Mouse (Mus musculus): ENCODE measurements around the gene Fzd7. TPM values are rescaled to one million over a fixed set of nuclear protein-coding genes. Genes with fewer than 3 reads are reported as not detected.

Gene Fzd7
- total RNA-seq, 2 experiments from 2014 or later, result 6.8 to 6.9 TPM

DNA sequence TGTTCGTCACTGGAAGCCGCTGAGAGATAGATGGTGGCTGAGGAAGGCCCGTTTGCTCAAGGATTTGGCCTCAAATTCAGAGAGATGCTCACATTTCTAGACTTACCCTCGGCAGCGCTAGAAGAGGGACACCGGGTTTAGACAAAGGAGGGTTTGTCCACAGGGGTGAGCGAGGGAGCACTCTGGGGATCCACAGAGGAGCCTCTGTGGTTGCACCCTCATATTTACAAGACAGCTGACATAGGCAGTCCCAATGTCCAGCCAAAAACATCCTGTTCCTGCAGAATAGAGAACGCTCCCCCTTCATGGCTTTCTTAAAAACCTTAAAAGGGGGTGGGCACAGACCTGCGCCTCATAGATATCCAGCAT, 16.6 kb upstream of the Fzd7 start:
- intact Hi-C loops (cut with DNase I), result no loop called here
- DNase-seq (ENCODE audit: low spot score in 2 of 2), result no peak

GRCm38 (mm10) chr1:59469170-59469569, 13.1 kb upstream of the Fzd7 start:
- intact Hi-C loops (cut with DNase I), result no loop called here
- peak in 1 of 2 experiments; percentile 58 for DNase-seq (ENCODE audit: low spot score in 2 of 2)

- no peak for DNase-seq (ENCODE audit: low spot score in 2 of 2)
- intact Hi-C loops (cut with DNase I), result no loop called here
Observed at GRCm38 (mm10) chr1:59470766-59471165, 11.5 kb upstream of the Fzd7 start.

DNA sequence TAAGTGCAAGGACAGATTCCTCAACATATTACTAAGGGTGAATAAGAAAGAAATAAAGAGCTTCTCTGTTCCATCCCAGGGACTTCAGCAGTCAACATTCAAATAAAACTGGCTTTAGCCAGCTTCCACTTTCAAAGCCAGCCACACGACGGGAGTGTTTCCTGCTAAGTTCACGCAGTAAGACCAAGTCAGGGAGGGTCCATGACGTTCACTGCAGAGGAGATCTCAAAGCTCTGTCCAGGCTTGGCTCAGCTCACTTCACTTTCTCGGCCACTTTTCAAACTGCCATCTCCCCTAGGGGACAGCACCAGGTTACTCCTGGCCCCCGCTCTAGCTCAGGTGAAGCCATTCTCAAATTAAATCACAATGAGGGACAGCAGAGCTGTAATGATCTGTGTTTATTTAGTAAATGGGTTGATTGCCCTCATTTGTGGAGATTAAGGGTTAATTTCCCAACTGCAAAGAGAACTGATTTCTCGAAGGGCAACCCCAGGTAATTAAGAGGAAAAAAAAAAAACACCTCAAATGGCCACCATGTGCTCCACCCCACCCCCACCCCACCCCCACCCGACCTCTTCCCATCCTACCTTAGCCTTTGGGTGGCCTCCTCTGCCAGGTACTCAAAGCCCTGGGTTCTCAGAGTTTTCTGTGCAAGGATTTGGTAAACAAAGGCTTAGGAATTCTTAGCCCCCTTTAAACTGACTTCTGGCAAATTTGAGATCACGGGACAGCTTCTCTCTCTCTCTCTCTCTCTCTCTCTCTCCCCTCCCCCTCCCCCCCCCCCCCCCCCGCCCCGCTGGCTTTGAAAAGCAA, 9.7 kb upstream of the Fzd7 start:
- DNase-seq (ENCODE audit: low spot score in 2 of 2), result no peak
- intact Hi-C loops (cut with DNase I), result no loop called here

GRCm38 (mm10) chr1:59473181-59473555, 9.1 kb upstream of the Fzd7 start:
- intact Hi-C loops (cut with DNase I), result no loop called here
- no peak for DNase-seq (ENCODE audit: low spot score in 2 of 2)

DNA sequence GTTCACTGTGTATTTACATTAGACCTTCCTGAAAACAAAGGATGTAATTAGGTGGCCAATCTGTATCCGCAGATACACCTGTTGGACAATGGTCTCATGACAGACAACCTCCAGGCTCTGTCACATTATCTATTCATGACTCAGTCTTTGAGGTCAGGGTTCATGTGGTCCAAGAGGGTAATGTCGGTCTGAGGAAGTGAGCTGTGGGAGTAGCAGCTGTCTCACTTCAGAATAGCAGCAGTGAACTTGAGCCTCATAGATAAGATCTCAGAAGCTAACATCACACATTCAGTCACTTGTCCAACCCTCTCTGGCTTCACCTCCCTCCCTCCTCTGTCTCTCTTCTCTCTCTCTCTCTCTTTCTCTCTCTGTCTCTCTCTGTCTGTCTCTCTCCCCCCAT, 6.6 kb upstream of the Fzd7 start:
- intact Hi-C loops (cut with DNase I), result no loop called here
- no peak for DNase-seq (ENCODE audit: low spot score in 2 of 2)

GRCm38 (mm10) chr1:59478911-59479310, 3.3 kb upstream of the Fzd7 start:
- DNase-seq (ENCODE audit: low spot score in 2 of 2), result no peak
- intact Hi-C loops (cut with DNase I), result no loop called here

GRCm38 (mm10) chr1:59480821-59481455, 1.3 kb upstream of the Fzd7 start:
- DNase-seq (ENCODE audit: low spot score in 2 of 2), result no peak
- intact Hi-C loops (cut with DNase I), result loop anchor here (5.0 kb wide), 1 partner anchor 141 kb away; no protein-coding TSS in a partner anchor

GRCm38 (mm10) chr1:59481456-59482291, 550 bp upstream of the Fzd7 start:
- peak; percentile 85 to 90 for DNase-seq (ENCODE audit: low spot score in 2 of 2)
- intact Hi-C loops (cut with DNase I), result loop anchor here (2.0 to 5.0 kb wide), 2 partner anchors 141 to 165 kb away; no protein-coding TSS in a partner anchor

DNA sequence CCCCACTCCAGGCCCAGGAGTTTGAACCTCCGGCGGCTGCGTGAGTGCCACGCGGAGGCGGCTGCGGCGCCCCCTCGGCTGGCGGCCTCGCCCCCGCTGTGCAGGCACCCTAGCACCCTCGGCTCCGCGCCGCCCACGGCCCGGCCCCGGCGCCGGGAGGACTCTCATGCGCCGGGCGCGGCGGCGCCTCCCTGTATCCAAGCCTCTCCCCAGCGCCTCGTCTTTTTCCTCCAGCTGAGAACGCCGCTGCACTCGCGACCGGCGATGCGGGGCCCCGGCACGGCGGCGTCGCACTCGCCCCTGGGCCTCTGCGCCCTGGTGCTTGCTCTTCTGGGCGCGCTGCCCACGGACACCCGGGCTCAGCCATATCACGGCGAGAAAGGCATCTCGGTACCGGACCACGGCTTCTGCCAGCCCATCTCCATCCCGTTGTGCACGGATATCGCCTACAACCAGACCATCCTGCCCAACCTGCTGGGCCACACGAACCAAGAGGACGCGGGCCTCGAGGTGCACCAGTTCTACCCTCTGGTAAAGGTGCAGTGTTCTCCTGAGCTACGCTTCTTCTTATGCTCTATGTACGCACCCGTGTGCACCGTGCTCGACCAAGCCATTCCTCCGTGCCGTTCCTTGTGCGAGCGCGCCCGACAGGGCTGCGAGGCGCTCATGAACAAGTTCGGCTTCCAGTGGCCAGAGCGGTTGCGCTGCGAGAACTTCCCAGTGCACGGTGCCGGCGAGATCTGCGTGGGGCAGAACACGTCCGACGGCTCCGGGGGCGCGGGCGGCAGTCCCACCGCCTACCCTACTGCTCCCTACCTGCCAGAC, 684 bp downstream of the Fzd7 start:
- intact Hi-C loops (cut with DNase I), result loop anchor here (2.0 to 5.0 kb wide), 2 partner anchors 139 to 166 kb away; no protein-coding TSS in a partner anchor
- DNase-seq (ENCODE audit: low spot score in 2 of 2), result peak in 1 of 2 experiments; percentile 23

DNA sequence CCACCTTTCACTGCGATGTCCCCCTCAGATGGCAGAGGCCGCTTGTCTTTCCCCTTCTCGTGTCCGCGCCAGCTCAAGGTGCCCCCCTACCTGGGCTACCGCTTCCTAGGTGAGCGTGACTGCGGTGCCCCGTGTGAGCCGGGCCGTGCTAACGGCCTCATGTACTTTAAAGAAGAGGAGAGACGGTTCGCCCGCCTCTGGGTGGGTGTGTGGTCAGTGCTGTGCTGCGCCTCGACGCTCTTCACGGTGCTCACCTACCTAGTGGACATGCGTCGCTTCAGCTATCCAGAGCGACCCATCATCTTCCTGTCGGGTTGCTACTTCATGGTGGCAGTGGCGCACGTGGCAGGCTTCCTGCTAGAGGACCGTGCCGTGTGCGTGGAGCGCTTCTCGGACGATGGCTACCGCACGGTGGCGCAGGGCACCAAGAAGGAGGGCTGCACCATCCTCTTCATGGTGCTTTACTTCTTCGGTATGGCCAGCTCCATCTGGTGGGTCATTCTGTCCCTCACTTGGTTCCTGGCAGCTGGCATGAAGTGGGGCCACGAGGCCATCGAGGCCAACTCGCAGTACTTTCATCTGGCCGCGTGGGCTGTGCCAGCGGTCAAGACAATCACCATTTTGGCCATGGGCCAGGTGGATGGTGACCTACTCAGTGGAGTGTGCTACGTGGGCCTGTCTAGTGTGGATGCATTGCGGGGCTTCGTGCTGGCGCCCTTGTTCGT, 1.5 kb downstream of the Fzd7 start:
- intact Hi-C loops (cut with DNase I), result loop anchor here (2.0 to 5.0 kb wide), 2 partner anchors 139 to 167 kb away; no protein-coding TSS in a partner anchor
- DNase-seq (ENCODE audit: low spot score in 2 of 2), result peak; percentile 68 to 72

DNA sequence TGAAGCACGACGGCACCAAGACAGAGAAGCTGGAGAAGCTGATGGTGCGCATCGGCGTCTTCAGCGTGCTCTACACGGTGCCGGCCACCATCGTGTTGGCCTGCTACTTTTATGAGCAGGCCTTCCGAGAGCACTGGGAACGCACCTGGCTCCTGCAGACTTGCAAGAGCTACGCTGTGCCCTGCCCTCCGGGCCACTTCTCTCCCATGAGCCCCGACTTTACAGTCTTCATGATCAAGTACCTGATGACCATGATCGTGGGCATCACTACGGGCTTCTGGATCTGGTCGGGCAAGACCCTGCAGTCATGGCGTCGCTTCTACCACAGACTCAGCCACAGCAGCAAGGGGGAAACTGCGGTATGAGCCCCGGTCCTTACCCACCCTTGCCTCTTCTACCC, 2.1 kb downstream of the Fzd7 start:
- intact Hi-C loops (cut with DNase I), result loop anchor here (5.0 kb wide), 1 partner anchor 138 kb away; no protein-coding TSS in a partner anchor
- no peak for DNase-seq (ENCODE audit: low spot score in 2 of 2)

DNA sequence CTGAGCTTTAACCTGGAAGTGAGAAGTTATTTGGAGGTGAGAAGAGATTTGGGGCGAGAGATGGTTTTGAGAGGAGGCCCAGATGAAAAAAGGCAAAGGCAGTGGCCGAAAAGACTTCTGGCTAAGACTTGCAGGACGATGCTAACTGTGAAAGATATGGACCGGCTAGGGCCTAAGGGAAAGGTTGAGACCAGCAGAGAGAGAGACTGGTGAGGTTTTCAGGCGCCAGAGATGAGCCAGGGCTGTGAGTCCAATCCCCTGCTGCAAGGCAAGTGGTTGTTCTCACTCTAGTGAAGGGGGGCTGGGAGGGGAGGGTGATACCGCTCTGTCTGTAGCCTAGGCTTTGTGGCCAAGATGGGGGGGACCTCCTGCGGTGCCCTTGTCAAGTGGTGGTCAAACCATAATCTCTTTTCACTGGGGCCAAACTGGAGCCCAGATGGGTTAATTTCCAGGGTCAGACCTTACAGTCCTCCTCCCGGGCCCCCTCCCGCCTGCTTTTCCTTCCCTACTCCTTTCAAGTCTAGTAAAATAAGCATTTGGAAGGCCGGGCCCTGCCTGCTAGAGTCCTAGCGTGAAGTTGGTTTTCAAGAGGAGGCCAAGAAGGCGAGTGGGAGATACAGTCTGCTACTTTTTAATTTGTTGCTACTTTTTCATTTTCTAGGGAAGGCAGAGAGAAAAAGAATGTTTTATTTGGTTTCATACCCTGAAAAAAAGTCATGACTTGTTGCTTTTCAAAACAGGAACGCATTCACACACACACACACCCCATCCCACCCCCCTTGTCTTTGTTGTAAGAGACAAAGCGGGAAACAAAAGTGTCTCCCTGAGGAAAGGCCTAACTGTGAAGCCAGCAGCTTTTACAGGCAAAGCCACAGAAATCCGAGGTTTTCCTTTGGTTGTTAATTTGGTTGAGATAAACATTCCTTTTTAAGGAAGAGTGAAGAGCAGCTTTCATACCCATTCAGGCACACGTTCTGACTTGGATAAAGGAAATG, 2.9 kb downstream of the Fzd7 start:
- intact Hi-C loops (cut with DNase I), result loop anchor here (1.0 to 5.0 kb wide), 2 partner anchors 99 to 137 kb away; no protein-coding TSS in a partner anchor

GRCm38 (mm10) chr1:59485803-59486202, 3.6 kb downstream of the Fzd7 start:
- intact Hi-C loops (cut with DNase I), result loop anchor here (1.0 kb wide), 1 partner anchor 98 kb away; no protein-coding TSS in a partner anchor
- DNase-seq (ENCODE audit: low spot score in 2 of 2), result no peak

More for the DNA sequence above, 2.9 kb downstream of the Fzd7 start:
- DNase-seq (ENCODE audit: low spot score in 2 of 2), result no peak

DNA sequence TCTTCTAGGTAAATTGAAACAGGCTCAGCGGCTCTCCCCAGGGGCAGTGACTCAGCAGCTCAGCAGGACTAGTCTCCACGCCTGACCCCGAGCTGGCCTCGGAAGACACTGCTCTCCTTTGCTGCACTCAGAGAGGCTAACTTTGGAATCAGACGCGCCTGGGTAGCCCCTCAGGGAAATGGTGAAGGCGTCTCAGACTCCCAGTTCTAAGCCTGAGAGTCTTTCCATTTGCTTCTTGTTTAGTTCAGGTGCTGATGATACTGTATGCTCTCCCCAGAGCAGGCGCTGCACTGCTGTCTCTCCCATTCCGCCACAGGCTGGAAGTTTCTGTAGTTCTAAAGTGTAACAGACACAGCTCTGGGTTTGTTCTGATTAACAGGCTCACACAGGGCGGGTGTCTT, 5.4 kb downstream of the Fzd7 start:
- DNase-seq (ENCODE audit: low spot score in 2 of 2), result peak in 1 of 2 experiments; percentile 2
- intact Hi-C loops (cut with DNase I), result no loop called here

DNA sequence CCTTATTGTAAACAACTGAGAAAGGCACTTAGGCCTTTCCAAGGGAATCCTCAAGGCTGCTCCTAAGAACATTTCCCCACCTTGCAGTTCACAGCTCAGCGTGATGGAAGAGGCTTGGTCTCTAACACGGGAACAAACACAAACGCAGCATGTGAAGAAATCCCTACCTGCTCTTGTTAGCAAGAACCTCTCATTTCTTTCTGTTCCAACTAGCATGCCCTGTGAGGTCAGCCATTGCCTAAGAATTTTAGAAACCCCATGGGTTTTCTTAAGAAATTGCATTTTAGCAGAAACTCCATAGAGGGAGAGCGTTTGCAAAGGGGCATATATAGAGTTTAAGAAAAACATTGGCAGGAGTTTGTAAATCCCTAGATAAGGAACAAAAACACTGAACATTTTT, 6.3 kb downstream of the Fzd7 start:
- DNase-seq (ENCODE audit: low spot score in 2 of 2), result no peak
- intact Hi-C loops (cut with DNase I), result no loop called here

GRCm38 (mm10) chr1:59488991-59489390, 6.8 kb downstream of the Fzd7 start:
- intact Hi-C loops (cut with DNase I), result no loop called here
- DNase-seq (ENCODE audit: low spot score in 2 of 2), result peak in 1 of 2 experiments; percentile 64

All from left cerebral cortex, postnatal 25 days (tissue).